Mouse (Mus musculus): ENCODE results near the gene Slc35f2. TPM values are rescaled to one million over a fixed set of nuclear protein-coding genes. Genes with fewer than 3 reads are reported as not detected.
A peak's percentile ranks its signal among the peaks of the same experiment; 100 is the strongest.

Gene Slc35f2
- polyA plus RNA-seq, 1 experiment from 2014 or later: 9.7 TPM

DNA sequence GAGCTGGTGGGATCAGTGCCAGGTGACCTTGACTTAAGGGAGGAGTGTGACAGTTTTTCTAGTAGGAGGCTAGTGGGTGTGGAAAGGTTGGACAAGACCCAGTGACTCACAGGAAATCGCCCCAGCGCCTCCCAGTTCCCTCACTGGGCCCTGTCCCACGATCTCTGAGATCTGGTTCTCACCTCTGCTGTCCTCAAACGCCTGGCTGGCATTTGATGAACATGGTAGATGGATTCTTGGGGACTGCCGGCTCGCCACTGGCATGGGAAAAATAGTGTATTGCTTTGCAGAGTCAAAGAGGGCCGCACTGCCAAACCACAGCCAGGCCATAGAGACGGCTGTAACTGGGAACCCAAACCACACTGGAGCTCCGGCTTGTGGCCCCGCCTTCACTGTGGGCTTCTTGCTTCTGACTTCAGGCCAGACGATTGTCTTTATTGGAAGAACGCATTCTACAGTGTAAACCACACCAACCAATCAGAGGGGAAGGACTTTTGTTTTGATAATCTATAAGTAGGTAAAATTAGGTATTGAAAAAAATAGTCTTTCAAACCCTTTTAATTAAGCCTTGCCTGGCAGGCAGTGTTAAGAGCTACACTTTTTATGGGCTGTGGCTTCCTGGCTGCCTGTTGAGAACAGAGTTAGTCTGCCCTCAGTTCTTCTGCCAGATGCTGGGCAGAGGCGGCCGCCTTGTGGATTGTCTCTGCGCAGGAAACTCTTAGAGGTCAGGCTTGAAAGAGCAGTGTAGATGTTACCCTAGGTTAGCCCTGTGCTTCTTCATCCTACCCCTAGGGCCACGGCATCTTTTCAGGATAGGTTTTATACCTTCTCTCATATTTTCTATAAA lies 15.4 kb downstream of the Slc35f2 start:
- Histone ChIP-seq H3K4me3 (no peak overlapping the region), H3K9ac (replicated peaks) (no peak overlapping the region), H3K27ac (replicated peaks) (no peak overlapping the region), H3K4me2 (replicated peaks) (no peak overlapping the region), H3K9me3 (no peaks in the 10 kb centered on the region), H3K36me3 (no peaks in the 10 kb centered on the region), H3K27me3 (no peaks in the 10 kb centered on the region), H3K4me1 (no peaks in the 10 kb centered on the region)
- 83% methylated on average over 16 of the region's 16 CpGs for WGBS
- ATAC-seq (replicated peaks): no peak

DNA sequence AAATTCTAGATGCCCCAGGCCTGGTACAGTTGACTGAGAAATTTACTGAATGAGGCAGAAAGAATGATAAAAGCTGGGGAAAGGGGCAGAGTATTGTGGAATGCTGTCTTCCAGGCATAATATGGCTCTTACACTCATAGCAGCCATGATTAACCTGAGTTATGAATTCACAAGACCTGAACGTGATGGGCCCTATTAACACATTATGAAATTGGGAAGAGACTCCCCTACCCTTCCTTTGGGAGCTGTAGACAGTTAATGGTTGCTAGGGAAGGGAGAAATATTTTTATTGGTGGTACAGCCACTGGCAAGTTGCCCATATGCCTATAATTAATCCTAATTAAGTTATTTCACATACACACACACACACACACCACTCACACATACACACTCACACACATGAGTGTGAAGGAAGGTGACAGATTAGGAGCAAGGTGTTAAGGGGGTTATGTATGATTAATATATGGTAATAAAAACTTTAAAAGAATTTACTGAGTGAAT lies 22.5 kb downstream of the Slc35f2 start:
- no peak overlapping the region for H3K4me3 ChIP-seq
- 25% methylated on average over 1 of the region's 1 CpGs for WGBS
- H3K9ac ChIP-seq (replicated peaks): no peak overlapping the region
- H3K36me3 ChIP-seq: no peaks in the 10 kb centered on the region
- no peak overlapping the region for H3K4me2 ChIP-seq (replicated peaks)
- H3K27ac ChIP-seq (replicated peaks): 0 out of 2 replicates have a peak overlapping the region, but pooled peaks have one; percentile 23
- no peaks in the 10 kb centered on the region for H3K9me3 ChIP-seq
- peaks cover 19% of the 10 kb centered on the region for H3K4me1 ChIP-seq
- ATAC-seq (replicated peaks): no peak
- H3K27me3 ChIP-seq: no peaks in the 10 kb centered on the region

DNA sequence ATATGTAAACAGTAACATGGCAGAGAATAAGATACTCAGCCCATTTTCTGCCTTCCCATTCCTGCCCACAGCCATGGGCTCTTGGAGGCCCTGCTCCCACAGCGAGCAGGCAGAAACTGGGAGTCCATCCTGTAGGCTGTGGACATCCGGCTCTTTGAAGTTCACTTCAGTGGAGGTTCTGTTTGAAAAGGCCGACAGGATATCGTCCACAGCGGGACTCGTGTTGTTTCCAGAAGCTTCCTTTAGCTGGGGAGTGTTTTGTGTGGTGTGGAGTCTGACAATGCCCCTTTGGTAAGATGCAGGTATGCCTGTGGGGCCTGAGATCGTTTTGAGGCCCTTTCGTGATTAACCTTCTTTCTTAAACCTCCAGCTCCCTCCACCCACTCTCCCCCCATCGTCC lies 23.2 kb downstream of the Slc35f2 start:
- Histone ChIP-seq H3K27me3 (no peaks in the 10 kb centered on the region), H3K4me2 (replicated peaks) (no peak overlapping the region), H3K27ac (replicated peaks) (peak overlapping the region; percentile 28; the same call in 1 of the 2 replicates), H3K9ac (replicated peaks) (no peak overlapping the region), H3K4me1 (peaks cover 19% of the 10 kb centered on the region), H3K4me3 (no peak overlapping the region), H3K36me3 (no peaks in the 10 kb centered on the region), H3K9me3 (no peaks in the 10 kb centered on the region)
- no peak for ATAC-seq (replicated peaks)
- 22% methylated on average over 9 of the region's 9 CpGs for WGBS

DNA sequence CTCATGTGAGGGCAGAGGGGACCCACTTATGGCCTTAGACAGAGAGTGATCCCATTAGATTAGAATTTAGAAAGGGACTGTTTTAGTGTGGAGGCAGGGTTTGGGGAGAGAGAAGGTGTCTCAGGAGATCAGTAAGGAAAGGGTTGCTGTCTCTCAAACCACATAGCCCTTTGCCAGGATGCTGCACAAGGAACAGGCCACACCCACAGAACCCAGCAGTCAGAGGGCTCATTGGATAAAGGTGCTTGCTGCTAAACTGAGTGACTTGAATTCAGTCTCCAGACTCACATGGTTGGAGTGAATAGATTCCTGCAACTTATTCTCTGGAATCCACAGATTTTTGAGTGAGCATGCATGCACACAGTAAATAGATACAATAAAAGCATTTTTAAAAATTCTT lies 24.0 kb downstream of the Slc35f2 start:
- Histone ChIP-seq H3K27ac (replicated peaks) (peak overlapping the region; percentile 28; the same call in 1 of the 2 replicates), H3K4me2 (replicated peaks) (no peak overlapping the region), H3K36me3 (no peaks in the 10 kb centered on the region), H3K9ac (replicated peaks) (no peak overlapping the region), H3K4me1 (peaks cover 19% of the 10 kb centered on the region), H3K9me3 (no peaks in the 10 kb centered on the region), H3K4me3 (no peak overlapping the region), H3K27me3 (no peaks in the 10 kb centered on the region)
- ATAC-seq (replicated peaks): no peak

DNA sequence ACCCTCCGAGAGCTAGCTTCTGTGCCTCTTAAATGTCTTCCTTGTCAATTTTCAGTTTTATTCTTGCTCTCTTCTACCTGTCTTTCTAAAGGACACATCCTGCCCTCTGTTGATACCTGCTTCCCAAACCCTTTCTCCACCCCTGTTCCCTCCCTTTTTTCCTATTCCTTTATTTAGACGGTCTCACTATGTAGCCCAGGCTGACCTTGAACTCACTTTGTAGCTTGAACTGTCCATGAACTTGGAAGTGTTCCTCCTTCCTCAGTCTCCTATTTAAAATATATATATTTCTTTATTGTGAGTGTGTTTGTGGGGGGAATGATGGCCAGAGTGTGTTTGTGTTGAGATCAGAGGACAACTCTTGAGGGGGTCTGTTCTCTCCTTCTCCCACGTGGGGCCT lies 25.0 kb downstream of the Slc35f2 start:
- H3K27ac ChIP-seq (replicated peaks): no peak overlapping the region
- H3K4me3 ChIP-seq: no peak overlapping the region
- no peaks in the 10 kb centered on the region for H3K27me3 ChIP-seq
- no peaks in the 10 kb centered on the region for H3K9me3 ChIP-seq
- H3K4me1 ChIP-seq: peaks cover 19% of the 10 kb centered on the region
- H3K36me3 ChIP-seq: no peaks in the 10 kb centered on the region
- H3K4me2 ChIP-seq (replicated peaks): no peak overlapping the region
- no peak for ATAC-seq (replicated peaks)
- 80% methylated on average over 3 of the region's 3 CpGs for WGBS
- H3K9ac ChIP-seq (replicated peaks): no peak overlapping the region

DNA sequence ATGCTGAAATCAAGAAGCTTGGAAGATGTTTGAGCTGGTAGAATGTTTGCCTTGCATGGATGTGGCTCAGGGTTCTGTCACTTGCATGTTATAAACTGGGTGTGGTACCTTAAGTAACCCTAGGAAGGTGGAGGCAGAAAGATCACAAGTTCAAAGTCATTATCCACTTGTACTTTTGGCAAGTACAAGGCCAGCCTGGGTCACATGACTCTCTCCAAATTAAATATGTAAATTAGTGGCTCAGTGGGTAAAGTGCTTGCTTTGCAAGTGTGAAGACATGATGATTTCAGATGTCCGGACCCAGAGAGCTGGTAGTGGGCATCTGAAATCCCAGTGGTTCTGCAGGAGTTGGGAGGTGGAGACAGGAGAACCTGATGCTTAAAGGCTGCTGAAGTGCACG lies 25.8 kb downstream of the Slc35f2 start:
- H3K27ac ChIP-seq (replicated peaks): no peak overlapping the region
- H3K4me2 ChIP-seq (replicated peaks): no peak overlapping the region
- H3K27me3 ChIP-seq: no peaks in the 10 kb centered on the region
- 69% methylated on average over 2 of the region's 2 CpGs for WGBS
- H3K4me3 ChIP-seq: no peak overlapping the region
- peaks cover 19% of the 10 kb centered on the region for H3K4me1 ChIP-seq
- no peak for ATAC-seq (replicated peaks)
- H3K9ac ChIP-seq (replicated peaks): no peak overlapping the region
- H3K9me3 ChIP-seq: no peaks in the 10 kb centered on the region
- H3K36me3 ChIP-seq: no peaks in the 10 kb centered on the region

DNA sequence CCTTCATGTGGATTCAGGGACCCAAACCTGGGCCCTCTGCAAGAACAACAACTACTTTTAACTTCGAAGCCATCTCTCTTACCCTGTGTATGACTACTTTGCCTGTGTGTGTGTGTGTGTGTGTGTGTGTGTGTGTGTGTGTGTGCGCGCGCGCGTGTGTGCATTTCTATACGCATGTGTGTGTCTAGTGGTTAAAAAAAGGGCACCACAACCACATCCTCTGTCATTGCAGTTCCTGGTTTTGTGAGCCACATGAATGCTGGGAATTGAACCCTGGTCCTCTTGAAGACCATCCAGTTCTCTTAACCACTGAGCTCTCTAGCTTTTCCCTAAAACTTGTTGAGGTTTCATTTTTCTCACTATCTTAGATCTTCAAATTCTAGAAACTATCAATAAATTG lies 31.6 kb downstream of the Slc35f2 start:
- H3K4me2 ChIP-seq (replicated peaks): no peak overlapping the region

DNA sequence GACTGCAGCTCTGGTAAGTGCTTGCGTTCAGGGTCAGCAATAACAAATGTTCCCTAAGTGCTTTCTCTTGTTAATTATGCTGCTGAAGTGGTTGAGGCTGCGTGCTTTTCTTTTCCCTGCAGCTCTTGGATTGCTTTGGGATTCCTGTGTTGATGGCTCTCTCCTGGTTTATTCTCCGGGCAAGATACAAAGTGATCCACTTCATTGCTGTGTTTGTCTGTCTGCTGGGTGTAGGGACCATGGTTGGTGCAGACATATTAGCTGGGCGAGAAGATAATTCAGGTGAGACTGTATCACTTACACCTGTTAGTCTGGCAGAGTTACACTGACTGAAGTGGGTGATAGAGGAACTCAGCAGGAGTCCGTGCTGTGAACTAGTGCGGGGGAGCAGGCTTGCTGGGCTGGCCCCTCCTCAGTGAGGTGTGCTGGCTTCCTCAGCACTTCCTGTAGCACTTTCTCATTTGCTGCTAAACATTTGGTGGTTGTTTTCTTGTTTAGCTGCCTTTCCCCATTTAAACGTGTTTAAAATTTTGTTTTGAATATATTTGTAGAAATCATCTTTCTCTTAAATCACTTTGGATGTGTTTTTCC lies 35.3 kb downstream of the Slc35f2 start:
- Histone ChIP-seq H3K9me3 (no peaks in the 10 kb centered on the region), H3K4me1 (no peaks in the 10 kb centered on the region), H3K27ac (replicated peaks) (no peak overlapping the region), H3K27me3 (no peaks in the 10 kb centered on the region), H3K4me2 (replicated peaks) (no peak overlapping the region), H3K4me3 (no peak overlapping the region), H3K9ac (replicated peaks) (no peak overlapping the region), H3K36me3 (no peaks in the 10 kb centered on the region)
- WGBS: 26% methylated on average over 7 of the region's 7 CpGs
- no peak for ATAC-seq (replicated peaks)

More for the DNA sequence above, 31.6 kb downstream of the Slc35f2 start:
- Histone ChIP-seq H3K9ac (replicated peaks) (no peak overlapping the region), H3K27ac (replicated peaks) (no peak overlapping the region), H3K4me1 (no peaks in the 10 kb centered on the region), H3K9me3 (no peaks in the 10 kb centered on the region), H3K36me3 (no peaks in the 10 kb centered on the region), H3K27me3 (no peaks in the 10 kb centered on the region), H3K4me3 (no peak overlapping the region)
- 97% methylated on average over 7 of the region's 7 CpGs for WGBS
- ATAC-seq (replicated peaks): no peak

DNA sequence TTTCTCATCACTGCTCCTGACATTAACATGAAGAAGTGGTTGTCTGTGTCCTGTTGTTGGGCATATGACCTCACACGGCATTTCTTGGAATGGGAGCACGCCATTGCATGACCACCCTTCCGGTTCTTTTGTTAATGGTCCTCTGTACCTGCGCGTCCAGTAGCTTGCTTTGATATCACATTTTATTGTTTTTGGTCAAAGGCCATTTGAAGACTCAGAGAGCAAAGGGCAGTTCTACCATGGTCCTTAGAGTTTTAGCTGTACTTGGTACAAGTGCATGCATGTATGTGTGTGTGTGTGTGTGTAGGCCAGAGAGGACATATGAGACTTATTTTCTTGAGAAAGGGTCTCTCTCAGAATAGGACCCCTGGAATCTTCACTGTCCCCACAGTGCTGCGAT lies 42.1 kb downstream of the Slc35f2 start:
- no peak overlapping the region for H3K9ac ChIP-seq (replicated peaks)
- H3K4me1 ChIP-seq: no peaks in the 10 kb centered on the region
- no peak overlapping the region for H3K27ac ChIP-seq (replicated peaks)
- H3K9me3 ChIP-seq: no peaks in the 10 kb centered on the region
- no peaks in the 10 kb centered on the region for H3K36me3 ChIP-seq
- no peak overlapping the region for H3K4me2 ChIP-seq (replicated peaks)
- H3K4me3 ChIP-seq: no peak overlapping the region
- WGBS: 96% methylated on average over 6 of the region's 6 CpGs
- no peak for ATAC-seq (replicated peaks)
- H3K27me3 ChIP-seq: no peaks in the 10 kb centered on the region

DNA sequence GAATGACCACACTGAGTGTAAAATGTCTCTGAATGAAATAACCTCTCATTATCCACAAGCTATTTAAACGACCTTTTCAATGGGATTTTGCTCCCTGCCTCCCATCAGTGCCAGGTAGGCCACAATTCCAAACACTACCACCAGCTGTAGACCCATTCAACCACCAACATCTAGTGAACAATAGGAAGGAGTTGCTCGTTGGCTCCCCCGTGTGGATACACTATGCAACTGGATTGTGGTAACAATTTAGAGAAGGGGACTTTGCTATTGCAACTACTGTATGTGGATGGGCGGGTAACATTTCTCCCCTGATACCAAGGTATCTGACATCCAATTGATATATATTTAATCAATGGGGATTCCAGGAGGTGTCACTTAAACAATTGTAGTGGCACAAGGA lies 47.4 kb downstream of the Slc35f2 start:
- no peaks in the 10 kb centered on the region for H3K36me3 ChIP-seq
- H3K9ac ChIP-seq (replicated peaks): no peak overlapping the region
- no peak overlapping the region for H3K27ac ChIP-seq (replicated peaks)
- H3K9me3 ChIP-seq: no peaks in the 10 kb centered on the region
- H3K4me2 ChIP-seq (replicated peaks): no peak overlapping the region
- no peaks in the 10 kb centered on the region for H3K27me3 ChIP-seq
- no peak overlapping the region for H3K4me3 ChIP-seq
- H3K4me1 ChIP-seq: no peaks in the 10 kb centered on the region
- ATAC-seq (replicated peaks): no peak
- 36% methylated on average over 4 of the region's 4 CpGs for WGBS

DNA sequence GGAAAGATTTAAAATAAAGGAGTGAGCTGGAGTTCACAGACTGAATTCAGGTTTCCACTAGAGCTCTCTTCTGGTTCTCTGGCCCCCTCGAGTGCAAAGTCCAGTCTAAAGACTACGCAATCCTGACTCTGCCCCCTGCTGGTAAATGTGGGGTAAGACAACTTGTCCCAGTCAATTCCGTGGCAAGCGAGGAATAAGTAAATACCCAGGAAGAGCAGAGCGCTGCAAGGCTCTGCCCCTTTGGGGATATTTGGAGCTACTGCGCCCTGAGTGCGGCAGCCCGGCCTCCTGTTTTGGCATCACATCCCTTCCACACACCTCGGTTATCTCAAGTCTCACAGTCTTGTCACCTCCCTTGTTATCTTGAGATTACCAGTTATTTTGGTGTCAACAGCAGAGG lies 54.0 kb downstream of the Slc35f2 start:
- Histone ChIP-seq H3K4me3 (no peak overlapping the region), H3K9me3 (no peaks in the 10 kb centered on the region), H3K36me3 (no peaks in the 10 kb centered on the region), H3K27ac (replicated peaks) (no peak overlapping the region), H3K9ac (replicated peaks) (no peak overlapping the region), H3K27me3 (no peaks in the 10 kb centered on the region), H3K4me2 (replicated peaks) (no peak overlapping the region), H3K4me1 (peaks cover 3% of the 10 kb centered on the region; the same call in 1 of the 2 replicates)
- WGBS: 7% methylated on average over 9 of the region's 9 CpGs
- ATAC-seq (replicated peaks): no peak

DNA sequence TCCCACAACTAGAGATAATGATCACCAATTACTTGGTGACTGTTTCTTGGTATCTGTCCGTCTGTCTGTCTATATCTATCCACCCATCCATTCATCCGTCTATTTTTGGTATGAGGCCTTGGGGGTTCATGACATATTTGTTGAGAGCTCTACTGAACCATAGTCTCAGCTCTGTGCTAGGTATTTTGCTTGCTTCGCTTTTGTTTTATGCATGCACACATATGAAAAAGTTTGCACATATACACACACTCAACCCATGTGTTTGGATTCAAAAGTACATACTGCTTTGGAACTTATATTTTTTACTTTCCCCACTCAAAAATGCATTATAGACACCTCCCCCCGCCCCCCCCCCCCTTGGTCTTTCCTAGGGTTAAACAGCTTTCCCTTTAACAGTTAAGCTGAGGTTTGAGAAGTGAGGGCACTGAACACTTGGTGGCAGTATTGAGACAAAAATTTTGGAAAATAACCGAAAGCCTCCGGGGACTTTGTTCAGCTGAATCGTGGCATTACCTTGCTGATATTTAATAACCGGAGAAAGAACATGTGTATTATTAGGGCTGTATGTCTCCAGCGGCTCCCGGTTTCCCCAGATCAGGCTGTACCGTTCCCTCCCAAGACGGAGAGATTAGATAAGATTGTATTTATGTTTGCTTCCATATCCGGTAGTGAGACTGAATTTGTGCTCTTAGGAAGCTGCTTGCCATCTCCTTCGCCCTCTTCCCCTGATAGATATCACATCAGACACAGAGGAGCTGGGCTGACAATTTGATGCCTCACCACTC lies 57.9 kb downstream of the Slc35f2 start:
- peak; percentile 68 for ATAC-seq (replicated peaks)
- H3K9me3 ChIP-seq: no peaks in the 10 kb centered on the region

More for the DNA sequence above, 57.9 kb downstream of the Slc35f2 start:
- Histone ChIP-seq H3K4me1 (peaks cover 3% of the 10 kb centered on the region; the same call in 1 of the 2 replicates), H3K36me3 (no peaks in the 10 kb centered on the region), H3K27ac (replicated peaks) (peak overlapping the region; percentile 75), H3K4me3 (peak overlapping the region; percentile 44), H3K9ac (replicated peaks) (peak overlapping the region; percentile 60), H3K27me3 (no peaks in the 10 kb centered on the region), H3K4me2 (replicated peaks) (peak overlapping the region; percentile 58)
- 18% methylated on average over 14 of the region's 14 CpGs for WGBS

Measured in forebrain, embryonic 15.5 days (tissue).